Mouse (Mus musculus): Measurements from ENCODE around the gene Neurl2. TPM values are rescaled to one million over a fixed set of nuclear protein-coding genes. Genes with fewer than 3 reads are reported as not detected.
"Not testable (repeated sequence)": the region's sequence is repeated elsewhere in the genome, so short reads cannot be mapped to it uniquely, and the experiment has no call there.

Neurl2 gene
- 24.0 and 31.7 TPM in 2 replicates for polyA plus RNA-seq (2012; rRNA removed)

DNA sequence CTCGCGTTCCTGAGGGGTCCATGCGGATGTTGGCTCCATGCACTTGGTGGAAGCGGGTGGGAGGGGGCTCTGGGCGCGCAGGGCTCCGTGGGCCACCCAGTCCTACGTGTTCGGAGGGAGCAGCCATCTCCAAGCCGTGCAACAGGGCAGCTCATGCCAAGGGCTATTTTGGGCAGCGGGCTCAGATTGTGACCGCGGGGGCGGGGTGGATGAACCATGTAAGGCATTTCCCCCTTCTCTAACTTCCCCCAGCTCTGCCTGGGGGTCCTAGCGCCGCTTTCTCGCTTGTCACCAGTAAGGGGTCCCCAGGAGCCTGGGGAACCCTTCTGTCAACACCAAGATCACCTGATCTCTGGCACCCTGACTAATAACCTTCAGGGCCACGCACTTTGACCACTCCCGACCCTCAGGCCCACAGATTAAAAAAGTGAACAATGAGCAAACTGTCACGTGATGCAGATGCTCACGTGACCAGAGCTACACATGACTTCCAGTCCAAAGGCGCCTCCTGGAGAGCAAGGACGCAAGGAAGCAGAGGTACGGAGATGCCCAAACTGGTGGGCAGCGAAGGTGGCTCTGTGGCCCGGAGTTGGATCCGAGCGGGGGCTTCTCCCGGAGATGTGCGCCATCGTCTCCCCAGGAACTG lies at the start of gene Neurl2:
TSS of gene Neurl2 (minus strand) at position 143 of the 646 bp plus-strand sequence.
- peaks cover 11% of the 10 kb centered on the region for H3K36me3 ChIP-seq (ENCODE audit: control insufficient read depth, insufficient read depth, low read length)
- peak; percentile 84 for DNase-seq
- TF ChIP-seq POLR2A (IDR thresholded peaks at IDR 0.05; ENCODE audit: control insufficient read depth, extremely low read depth, insufficient read depth, low read length, poor library complexity) (peak; percentile 64; the same call in 1 of the 2 replicates), CTCF (IDR thresholded peaks at IDR 0.05; ENCODE audit: borderline replicate concordance, control insufficient read depth, extremely low read depth, insufficient read depth, low read length, poor library complexity) (no peak)
- peak within 1 kb of the TSS; percentile 55 for H3K27ac ChIP-seq (ENCODE audit: control insufficient read depth, insufficient read depth, low read length)
- under 1% methylated on average over 31 of the region's 31 CpGs for WGBS
- H3K4me3 ChIP-seq (ENCODE audit: control insufficient read depth, insufficient read depth, low read length), result peak within 1 kb of the TSS; percentile 87
- peaks cover 20% of the 10 kb centered on the region for H3K4me1 ChIP-seq (replicated peaks; ENCODE audit: control insufficient read depth, insufficient read depth, low read length)
- H3K27me3 ChIP-seq (ENCODE audit: control insufficient read depth, insufficient read depth, low read length), result no peaks in the 10 kb centered on the region

DNA sequence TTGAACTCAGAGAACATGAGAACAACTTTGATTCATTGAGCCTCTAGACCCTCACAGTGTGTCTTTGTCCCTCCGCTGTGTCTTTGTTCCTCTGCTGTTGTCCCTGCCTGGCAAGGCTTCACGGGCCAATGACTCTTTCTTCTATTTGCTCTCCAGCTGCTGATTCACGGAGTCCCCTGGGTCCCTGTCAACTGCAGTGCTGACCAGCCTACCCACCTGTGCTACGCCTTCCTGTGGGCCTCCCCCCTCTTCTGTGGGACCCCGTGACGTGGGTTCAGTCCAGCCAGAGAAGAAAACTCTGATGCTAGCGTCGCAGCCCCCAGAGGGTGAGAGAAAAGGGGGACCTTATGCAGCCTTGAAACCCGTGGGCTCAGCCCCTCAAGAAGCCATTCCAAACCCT lies 49.4 kb upstream of the Neurl2 start:
- no peak for DNase-seq
- Histone ChIP-seq H3K27me3 (ENCODE audit: control insufficient read depth, insufficient read depth, low read length) (no peaks in the 10 kb centered on the region), H3K36me3 (ENCODE audit: control insufficient read depth, insufficient read depth, low read length) (peaks cover 41% of the 10 kb centered on the region), H3K4me1 (replicated peaks; ENCODE audit: control insufficient read depth, insufficient read depth, low read length) (peaks cover 12% of the 10 kb centered on the region), H3K4me3 (ENCODE audit: control insufficient read depth, insufficient read depth, low read length) (no peak overlapping the region), H3K27ac (ENCODE audit: control insufficient read depth, insufficient read depth, low read length) (no peak overlapping the region)
- TF ChIP-seq POLR2A (IDR thresholded peaks at IDR 0.05; ENCODE audit: control insufficient read depth, extremely low read depth, insufficient read depth, low read length, poor library complexity) (no peak), CTCF (IDR thresholded peaks at IDR 0.05; ENCODE audit: borderline replicate concordance, control insufficient read depth, extremely low read depth, insufficient read depth, low read length, poor library complexity) (no peak)
- 95% methylated on average over 9 of the region's 9 CpGs for WGBS

DNA sequence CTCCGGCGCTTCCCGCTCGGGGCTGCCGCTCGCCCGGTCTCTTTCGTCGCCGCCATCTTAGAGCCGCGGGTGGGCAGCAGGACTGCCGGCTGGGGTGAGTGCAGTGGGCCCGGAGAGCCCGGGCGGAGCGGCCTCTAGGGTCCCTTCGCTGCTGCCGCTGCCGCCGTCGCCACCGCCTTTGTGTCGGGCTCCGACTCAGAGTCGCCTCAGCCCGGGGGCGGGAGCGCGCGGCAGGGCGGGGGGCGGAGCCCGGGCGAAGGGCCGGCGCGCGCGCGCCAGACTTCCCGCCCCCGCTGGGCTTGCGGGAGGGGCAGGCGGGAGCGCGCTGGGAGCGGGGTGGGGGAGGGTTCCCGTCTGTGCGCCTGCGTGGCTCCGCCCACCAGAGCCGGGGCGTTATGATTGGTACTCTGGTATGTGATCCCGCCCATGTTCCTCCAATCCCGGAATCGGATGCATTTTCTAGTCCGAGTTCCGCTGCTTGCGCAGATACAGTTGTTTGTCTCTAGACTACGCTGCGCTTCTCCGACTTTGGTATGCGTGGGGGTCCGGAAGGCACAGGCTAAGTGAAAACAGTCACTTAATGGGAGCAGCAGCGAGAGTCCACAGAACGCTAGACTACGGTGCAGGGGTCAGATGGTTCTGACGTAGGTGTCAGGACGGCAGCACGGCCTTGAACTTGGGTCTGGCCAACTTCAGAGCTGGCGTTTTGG lies 46.5 kb upstream of the Neurl2 start:
- Histone ChIP-seq H3K27me3 (ENCODE audit: control insufficient read depth, insufficient read depth, low read length) (no peaks in the 10 kb centered on the region), H3K4me3 (ENCODE audit: control insufficient read depth, insufficient read depth, low read length) (peak overlapping the region; percentile 91), H3K27ac (ENCODE audit: control insufficient read depth, insufficient read depth, low read length) (peak overlapping the region; percentile 94), H3K36me3 (ENCODE audit: control insufficient read depth, insufficient read depth, low read length) (peaks cover 12% of the 10 kb centered on the region; the same call in 1 of the 2 replicates), H3K4me1 (replicated peaks; ENCODE audit: control insufficient read depth, insufficient read depth, low read length) (peaks cover 12% of the 10 kb centered on the region)
- peak; percentile 94 for DNase-seq
- WGBS, result under 1% methylated on average over 72 of the region's 72 CpGs
- peak; percentile 94 for TF ChIP-seq POLR2A (IDR thresholded peaks at IDR 0.05; ENCODE audit: control insufficient read depth, extremely low read depth, insufficient read depth, low read length, poor library complexity)
- peak; percentile 42; the same call in 1 of the 2 replicates for TF ChIP-seq CTCF (IDR thresholded peaks at IDR 0.05; ENCODE audit: borderline replicate concordance, control insufficient read depth, extremely low read depth, insufficient read depth, low read length, poor library complexity)

GRCm38 (mm10) chr2:164879228-164879567 lies 45.9 kb upstream of the Neurl2 start, which contains the start of gene Pcif1:
TSS of gene Pcif1 (plus strand) at chr2:164879304.
- peaks cover 10% of the 10 kb centered on the region; the same call in 1 of the 2 replicates for H3K36me3 ChIP-seq (ENCODE audit: control insufficient read depth, insufficient read depth, low read length)
- peaks cover 15% of the 10 kb centered on the region for H3K4me1 ChIP-seq (replicated peaks; ENCODE audit: control insufficient read depth, insufficient read depth, low read length)
- H3K27ac ChIP-seq (ENCODE audit: control insufficient read depth, insufficient read depth, low read length), result peak within 1 kb of the TSS; percentile 94
- under 1% methylated on average over 34 of the region's 40 CpGs for WGBS
- peak within 1 kb of the TSS; percentile 91 for H3K4me3 ChIP-seq (ENCODE audit: control insufficient read depth, insufficient read depth, low read length)
- no peaks in the 10 kb centered on the region for H3K27me3 ChIP-seq (ENCODE audit: control insufficient read depth, insufficient read depth, low read length)
- peak; percentile 94 for DNase-seq
- no peak for TF ChIP-seq CTCF (IDR thresholded peaks at IDR 0.05; ENCODE audit: borderline replicate concordance, control insufficient read depth, extremely low read depth, insufficient read depth, low read length, poor library complexity)
- peak; percentile 85 for TF ChIP-seq POLR2A (IDR thresholded peaks at IDR 0.05; ENCODE audit: control insufficient read depth, extremely low read depth, insufficient read depth, low read length, poor library complexity)

GRCm38 (mm10) chr2:164878509-164879227 lies 45.4 kb upstream of the Neurl2 start:
- no peak for TF ChIP-seq POLR2A (IDR thresholded peaks at IDR 0.05; ENCODE audit: control insufficient read depth, extremely low read depth, insufficient read depth, low read length, poor library complexity)
- TF ChIP-seq CTCF (IDR thresholded peaks at IDR 0.05; ENCODE audit: borderline replicate concordance, control insufficient read depth, extremely low read depth, insufficient read depth, low read length, poor library complexity), result no peak
- WGBS, result 1% methylated on average over 28 of the region's 28 CpGs
- Histone ChIP-seq H3K27ac (ENCODE audit: control insufficient read depth, insufficient read depth, low read length) (peak overlapping the region; percentile 74), H3K27me3 (ENCODE audit: control insufficient read depth, insufficient read depth, low read length) (no peaks in the 10 kb centered on the region), H3K36me3 (ENCODE audit: control insufficient read depth, insufficient read depth, low read length) (peaks cover 7% of the 10 kb centered on the region; the same call in 1 of the 2 replicates), H3K4me3 (ENCODE audit: control insufficient read depth, insufficient read depth, low read length) (peak overlapping the region; percentile 77), H3K4me1 (replicated peaks; ENCODE audit: control insufficient read depth, insufficient read depth, low read length) (peaks cover 18% of the 10 kb centered on the region)
- DNase-seq, result peak; percentile 47

DNA sequence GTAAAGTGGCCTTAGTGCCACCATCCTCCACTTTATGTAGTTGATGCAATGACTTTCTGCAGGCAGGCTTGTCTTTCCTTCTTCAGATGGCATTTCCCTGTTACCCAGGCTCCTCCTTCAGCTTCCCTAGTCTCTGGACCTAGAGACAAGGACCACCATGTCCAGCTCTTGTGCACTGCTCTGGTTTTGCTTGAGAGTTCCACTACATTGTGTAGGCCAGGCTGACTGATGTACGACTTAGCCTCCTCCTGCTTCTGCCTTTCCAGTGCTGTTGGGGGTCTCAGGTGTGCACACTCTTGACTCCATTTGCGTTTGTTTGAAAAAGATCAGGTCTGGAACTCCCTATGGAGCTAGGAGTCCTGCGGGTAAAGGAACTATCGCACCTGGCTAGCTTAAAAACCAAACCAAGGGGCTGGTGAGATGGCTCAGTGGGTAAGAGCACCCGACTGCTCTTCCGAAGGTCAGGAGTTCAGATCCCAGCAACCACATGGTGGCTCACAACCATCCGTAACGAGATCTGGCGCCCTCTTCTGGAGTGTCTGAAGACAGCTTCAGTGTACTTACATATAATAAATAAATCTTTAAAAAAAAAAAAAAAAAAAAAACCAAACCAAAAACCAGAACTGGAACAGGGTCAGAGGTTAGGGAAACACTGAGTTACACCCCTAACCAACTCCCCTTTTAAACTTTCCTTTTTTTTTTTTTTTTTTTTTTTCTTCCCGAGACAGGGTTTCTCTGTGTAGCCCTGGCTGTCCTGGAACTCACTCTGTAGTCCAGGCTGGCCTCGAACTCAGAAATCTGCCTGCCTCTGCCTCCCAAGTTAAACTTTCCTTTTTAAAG lies 44.3 kb upstream of the Neurl2 start:
- H3K4me3 ChIP-seq (ENCODE audit: control insufficient read depth, insufficient read depth, low read length); H3K36me3 ChIP-seq (ENCODE audit: control insufficient read depth, insufficient read depth, low read length); DNase-seq; H3K27ac ChIP-seq (ENCODE audit: control insufficient read depth, insufficient read depth, low read length); H3K27me3 ChIP-seq (ENCODE audit: control insufficient read depth, insufficient read depth, low read length): not testable (repeated sequence)
- H3K4me1 ChIP-seq (replicated peaks; ENCODE audit: control insufficient read depth, insufficient read depth, low read length), result peaks cover 18% of the 10 kb centered on the region
- WGBS, result 86% methylated on average over 11 of the region's 11 CpGs

- WGBS, result 69% methylated on average over 2 of the region's 2 CpGs
- not testable (repeated sequence) for DNase-seq; H3K27ac ChIP-seq (ENCODE audit: control insufficient read depth, insufficient read depth, low read length); H3K4me3 ChIP-seq (ENCODE audit: control insufficient read depth, insufficient read depth, low read length); H3K27me3 ChIP-seq (ENCODE audit: control insufficient read depth, insufficient read depth, low read length); H3K36me3 ChIP-seq (ENCODE audit: control insufficient read depth, insufficient read depth, low read length)
- peaks cover 13% of the 10 kb centered on the region for H3K4me1 ChIP-seq (replicated peaks; ENCODE audit: control insufficient read depth, insufficient read depth, low read length)
These were observed 42.4 kb upstream of the Neurl2 start for GRCm38 (mm10) chr2:164875648-164876047.
